Mouse (Mus musculus) embryonic fibroblast, embryonic 13.5 days (primary cell): ENCODE data around the gene Rrp36.

Experiments used
- CTCF ChIP-seq: IDR thresholded peaks from 2 replicates; pipeline ENCODE4 v1.5.1; 2011; ENCODE audit warnings: mild to moderate bottlenecking, control low read depth, low read length, moderate library complexity, borderline replicate concordance; ENCODE audit not compliant: insufficient read depth
- POLR2A ChIP-seq: IDR thresholded peaks from 2 replicates; pipeline ENCODE4 v1.6.1; 2011; ENCODE audit warnings: low read depth, mild to moderate bottlenecking, control low read depth, low read length, moderate library complexity

DNA sequence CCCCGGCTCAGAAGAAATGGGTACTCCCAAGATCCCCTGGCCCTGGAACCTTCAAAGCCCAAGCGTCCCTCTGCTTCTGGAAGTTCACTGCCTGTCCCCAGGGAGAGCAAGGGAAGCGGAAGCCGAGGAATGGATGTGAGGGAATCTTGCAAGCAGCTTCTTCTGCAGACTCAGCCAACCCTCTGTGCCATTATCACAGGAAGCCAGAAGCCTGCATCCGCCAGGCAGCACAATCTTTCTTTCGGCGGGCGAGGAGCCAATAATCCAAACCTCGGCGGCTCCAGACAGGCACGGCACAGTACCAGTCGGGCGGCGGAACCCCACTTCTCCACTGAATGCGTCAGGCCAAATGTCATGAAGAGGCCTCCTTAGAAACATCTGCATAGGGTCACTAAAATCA, 52.8 kb downstream of the Rrp36 start:
- TF ChIP-seq POLR2A (no peak), CTCF (no peak)
